In genomic region chr11:18883507-18883881, GRCm38 (mm10) we compare ENCODE assay signal across 9 mouse cellular contexts.
DNase-seq lines count a peak whose midpoint lies in the region; ATAC-seq and TF ChIP-seq lines count a peak whose summit lies in the region.
"Had no signal": no experiment of that assay in that cellular context is flagged by ENCODE, and none has a peak within 500 bp of the region (broad histone marks: within the 10 kb centered on the region; RNA-seq: fewer than 3 reads in every experiment).

No protein-coding gene starts in this region.

- peak; percentile 69; the same call in 1 of the 2 replicates for ATAC-seq in embryonic facial prominence, embryonic 14.5 days (ENCODE audit: low read depth)
- peak; percentile 27; the same call in 1 of the 2 replicates for ATAC-seq in intestine, embryonic 16.5 days
- ATAC-seq in midbrain, embryonic 15.5 days (replicated peaks) = peak; percentile 92
- no peak for ATAC-seq in liver, postnatal 0 days

- DNase-seq in adrenal gland, postnatal 10 days = peak; percentile 65
- peak; percentile 79 for DNase-seq in embryonic facial prominence, embryonic 14.5 days (ENCODE audit: low spot score)
- DNase-seq in liver, postnatal 0 days = no peak
- no peak for DNase-seq in heart, adult 2 months
- no peak for DNase-seq in c-Kit-positive CD71-positive TER-119-positive erythroid progenitor cells, embryonic 14.5 days (ENCODE audit: low spot score)
- DNase-seq in cerebellum, adult 9-11 months = no peak

- TF ChIP-seq EP300 in liver, postnatal 0 days (IDR thresholded peaks at IDR 0.05; ENCODE audit: low read depth) = no peak
- no peak for TF ChIP-seq EP300 in heart, adult 2 months (IDR thresholded peaks at IDR 0.05; ENCODE audit: insufficient read depth, low read depth, low read length)

- H3K27ac ChIP-seq in embryonic facial prominence, embryonic 14.5 days (replicated peaks; ENCODE audit: low read depth, low read length) = no peak overlapping the region; the same call in 1 of the 2 replicates
- no peak overlapping the region for H3K27ac ChIP-seq in intestine, embryonic 16.5 days (ENCODE audit: low read length)
- H3K27ac ChIP-seq in midbrain, embryonic 15.5 days = peak overlapping the region; percentile 30; the same call in 1 of the 2 replicates
- H3K27ac ChIP-seq in liver, postnatal 0 days (ENCODE audit: low read depth) = no peak overlapping the region
- H3K27ac ChIP-seq in heart, adult 2 months = no peak overlapping the region
- H3K27ac ChIP-seq: liver, embryonic 15.5 days had no signal

- intact Hi-C loops in heart, adult 2 months (cut with DNase I) = loop anchor here (5.0 kb wide), 1 partner anchor 39 kb away; no protein-coding TSS in a partner anchor

- no peak for TF ChIP-seq CTCF in liver, postnatal 0 days (IDR thresholded peaks at IDR 0.05; ENCODE audit: low read depth)
- TF ChIP-seq CTCF in heart, adult 2 months (IDR thresholded peaks at IDR 0.05) = no peak

- no peaks in the 10 kb centered on the region for H3K27me3 ChIP-seq in embryonic facial prominence, embryonic 14.5 days (replicated peaks; ENCODE audit: control insufficient read depth, insufficient read depth, low read length)
- no peaks in the 10 kb centered on the region for H3K27me3 ChIP-seq in intestine, embryonic 16.5 days (replicated peaks; ENCODE audit: control insufficient read depth, insufficient read depth, low read length)
- 0 out of 2 replicates have a peak, but pooled peaks cover 2% of the 10 kb centered on the region for H3K27me3 ChIP-seq in midbrain, embryonic 15.5 days (replicated peaks)
- no peaks in the 10 kb centered on the region for H3K27me3 ChIP-seq in liver, postnatal 0 days (ENCODE audit: insufficient read depth, low read length)
- H3K27me3 ChIP-seq in heart, adult 2 months (ENCODE audit: control insufficient read depth, insufficient read depth, low read length) = no peaks in the 10 kb centered on the region

- no peak overlapping the region for H3K9ac ChIP-seq in embryonic facial prominence, embryonic 14.5 days (ENCODE audit: low read depth, low read length)
- H3K9ac ChIP-seq in intestine, embryonic 16.5 days (ENCODE audit: low read depth, low read length) = no peak overlapping the region
- no peak overlapping the region for H3K9ac ChIP-seq in midbrain, embryonic 15.5 days
- H3K9ac ChIP-seq in liver, postnatal 0 days (replicated peaks) = no peak overlapping the region
- H3K9ac ChIP-seq in heart, adult 2 months (ENCODE audit: low read depth, low read length) = no peak overlapping the region
- H3K9ac ChIP-seq: liver, embryonic 15.5 days had no signal

- no peak overlapping the region for H3K4me2 ChIP-seq in embryonic facial prominence, embryonic 14.5 days (ENCODE audit: low read depth, low read length)
- no peak overlapping the region for H3K4me2 ChIP-seq in intestine, embryonic 16.5 days (ENCODE audit: low read depth, low read length)
- H3K4me2 ChIP-seq in midbrain, embryonic 15.5 days = no peak overlapping the region
- H3K4me2 ChIP-seq in liver, postnatal 0 days (ENCODE audit: low read depth, low read length) = no peak overlapping the region
- H3K4me2 ChIP-seq: liver, embryonic 15.5 days had no signal

- 28% methylated on average over 2 of the region's 2 CpGs for WGBS in embryonic facial prominence, embryonic 14.5 days
- 8% methylated on average over 2 of the region's 2 CpGs for WGBS in intestine, embryonic 16.5 days
- 18% methylated on average over 2 of the region's 2 CpGs for WGBS in midbrain, embryonic 15.5 days
- WGBS in liver, postnatal 0 days (ENCODE audit: insufficient replicate concordance) = 32% methylated on average over 2 of the region's 2 CpGs
- 47% methylated on average over 2 of the region's 2 CpGs for WGBS in heart, adult 2 months

- H3K4me1 ChIP-seq in embryonic facial prominence, embryonic 14.5 days (ENCODE audit: control insufficient read depth, insufficient read depth, low read length) = peaks cover 8% of the 10 kb centered on the region; the same call in 1 of the 2 replicates
- H3K4me1 ChIP-seq in intestine, embryonic 16.5 days (ENCODE audit: control insufficient read depth, insufficient read depth, low read length) = peaks cover 22% of the 10 kb centered on the region
- peaks cover 25% of the 10 kb centered on the region for H3K4me1 ChIP-seq in midbrain, embryonic 15.5 days
- H3K4me1 ChIP-seq in liver, postnatal 0 days (ENCODE audit: insufficient read depth) = 0 out of 2 replicates have a peak, but pooled peaks cover 2% of the 10 kb centered on the region
- no peaks in the 10 kb centered on the region; the same call in 1 of the 2 replicates for H3K4me1 ChIP-seq in heart, adult 2 months (ENCODE audit: control insufficient read depth, insufficient read depth, low read length)
- H3K4me1 ChIP-seq: liver, embryonic 15.5 days had no signal

- no peak overlapping the region for H3K4me3 ChIP-seq in embryonic facial prominence, embryonic 14.5 days (ENCODE audit: low read depth, low read length)
- no peak overlapping the region for H3K4me3 ChIP-seq in intestine, embryonic 16.5 days (ENCODE audit: low read length)
- no peak overlapping the region for H3K4me3 ChIP-seq in midbrain, embryonic 15.5 days
- no peak overlapping the region for H3K4me3 ChIP-seq in liver, postnatal 0 days (ENCODE audit: low read depth, low read length)
- H3K4me3 ChIP-seq in heart, adult 2 months = no peak overlapping the region
- H3K4me3 ChIP-seq: liver, embryonic 15.5 days had no signal

- no peak for TF ChIP-seq POLR2A in heart, adult 2 months (IDR thresholded peaks at IDR 0.05; ENCODE audit: insufficient read depth, low read depth, low read length)

- H3K9me3 ChIP-seq in embryonic facial prominence, embryonic 14.5 days (ENCODE audit: control insufficient read depth, low read length) = no peaks in the 10 kb centered on the region
- H3K9me3 ChIP-seq in intestine, embryonic 16.5 days (ENCODE audit: control insufficient read depth, low read length) = no peaks in the 10 kb centered on the region
- no peaks in the 10 kb centered on the region for H3K9me3 ChIP-seq in midbrain, embryonic 15.5 days
- H3K9me3 ChIP-seq in liver, postnatal 0 days (ENCODE audit: low read length) = no peaks in the 10 kb centered on the region
- H3K9me3 ChIP-seq: liver, embryonic 15.5 days had no signal

- no peaks in the 10 kb centered on the region; the same call in 1 of the 2 replicates for H3K36me3 ChIP-seq in embryonic facial prominence, embryonic 14.5 days (ENCODE audit: control insufficient read depth, insufficient read depth, low read length)
- no peaks in the 10 kb centered on the region; the same call in 1 of the 2 replicates for H3K36me3 ChIP-seq in intestine, embryonic 16.5 days (ENCODE audit: control insufficient read depth, insufficient read depth, low read length)
- H3K36me3 ChIP-seq in midbrain, embryonic 15.5 days (replicated peaks) = no peaks in the 10 kb centered on the region
- H3K36me3 ChIP-seq in liver, postnatal 0 days (replicated peaks; ENCODE audit: insufficient read depth, low read length) = no peaks in the 10 kb centered on the region
- H3K36me3 ChIP-seq in heart, adult 2 months (ENCODE audit: control insufficient read depth, insufficient read depth, low read length) = no peaks in the 10 kb centered on the region; the same call in 1 of the 2 replicates
- H3K36me3 ChIP-seq: liver, embryonic 15.5 days had no signal

- no peaks in the 10 kb centered on the region; the same call in 1 of the 2 replicates for H3K79me2 ChIP-seq in heart, adult 2 months (replicated peaks; ENCODE audit: control insufficient read depth, insufficient read depth, low read length)

Comparison
In these comparisons a context has a peak if more than half of its experiments do, and no peak if none do; other contexts are left out.
1. DNase-seq: peak in adrenal gland, postnatal 10 days (single experiment) and embryonic facial prominence, embryonic 14.5 days (single experiment); none in liver, postnatal 0 days (single experiment), heart, adult 2 months (0 of 2), c-Kit-positive CD71-positive TER-119-positive erythroid progenitor cells, embryonic 14.5 days (single experiment) and cerebellum, adult 9-11 months (single experiment).